Mouse (Mus musculus): ENCODE results near the gene Nrsn2. TPM values are rescaled to one million over a fixed set of nuclear protein-coding genes. Genes with fewer than 3 reads are reported as not detected.

Nrsn2 gene
- polyA plus RNA-seq, 1 experiment, result 0.51 TPM

DNA sequence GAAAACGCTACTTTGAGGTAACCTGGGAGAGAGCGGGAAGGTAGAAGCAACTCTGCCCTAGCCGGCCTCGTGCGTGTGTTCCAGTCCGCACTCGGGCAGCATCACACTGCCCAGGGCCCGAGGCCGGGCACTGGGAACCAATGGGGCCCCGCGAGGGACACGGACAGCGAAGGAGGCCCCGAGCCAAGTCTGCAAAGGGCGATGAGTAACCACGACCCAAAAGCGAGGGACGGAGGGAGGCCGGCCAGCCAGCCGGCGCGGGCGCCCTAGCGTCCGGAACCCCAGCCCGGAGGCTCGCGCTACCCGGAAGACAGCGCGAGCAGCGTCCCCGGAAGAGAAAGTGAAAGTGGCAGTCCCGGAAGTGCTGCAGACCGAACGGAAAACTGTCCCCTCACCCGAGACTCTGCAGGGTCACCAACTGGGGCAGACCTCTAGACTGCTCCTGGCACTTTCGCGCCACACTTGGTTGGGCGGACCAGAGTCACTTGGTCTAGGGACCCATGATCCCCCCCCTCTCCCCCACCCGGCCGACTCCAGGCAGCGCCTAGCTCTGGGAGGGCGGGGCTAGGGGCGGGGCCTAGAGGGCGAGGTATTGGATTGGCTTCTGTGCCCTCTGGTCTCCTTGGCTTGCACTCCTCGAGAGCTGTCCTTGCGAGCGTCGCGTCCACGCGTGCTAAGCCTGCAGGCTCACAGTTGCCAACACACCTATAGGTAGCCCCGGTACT, 44.2 kb downstream of the Nrsn2 start, which contains the start of gene Rbck1:
Gene Rbck1, minus strand, starts transcription at position 553 of the 725 bp plus-strand sequence.
- TF ChIP-seq POLR2A (IDR thresholded peaks at IDR 0.05; ENCODE audit: low read depth, low read length) (peak; percentile 78), CTCF (IDR thresholded peaks at IDR 0.05; ENCODE audit: extremely low read depth, insufficient read length, insufficient replicate concordance, low read depth, low read length) (peak; percentile 5; the same call in 1 of the 2 replicates)
- H3K27ac ChIP-seq (ENCODE audit: insufficient read depth, low read depth, low read length), result peak within 1 kb of the TSS; percentile 93
- H3K27me3 ChIP-seq (ENCODE audit: control insufficient read depth, insufficient read depth, low read length), result no peaks in the 10 kb centered on the region
- under 1% methylated on average over 52 of the region's 54 CpGs for WGBS
- peaks cover 9% of the 10 kb centered on the region for H3K36me3 ChIP-seq (ENCODE audit: control insufficient read depth, insufficient read depth, low read length)
- H3K4me1 ChIP-seq (ENCODE audit: control insufficient read depth, insufficient read depth, insufficient read length, low read length), result peaks cover 18% of the 10 kb centered on the region
- peak within 1 kb of the TSS; percentile 65 for H3K4me3 ChIP-seq (ENCODE audit: low read depth, low read length)

DNA sequence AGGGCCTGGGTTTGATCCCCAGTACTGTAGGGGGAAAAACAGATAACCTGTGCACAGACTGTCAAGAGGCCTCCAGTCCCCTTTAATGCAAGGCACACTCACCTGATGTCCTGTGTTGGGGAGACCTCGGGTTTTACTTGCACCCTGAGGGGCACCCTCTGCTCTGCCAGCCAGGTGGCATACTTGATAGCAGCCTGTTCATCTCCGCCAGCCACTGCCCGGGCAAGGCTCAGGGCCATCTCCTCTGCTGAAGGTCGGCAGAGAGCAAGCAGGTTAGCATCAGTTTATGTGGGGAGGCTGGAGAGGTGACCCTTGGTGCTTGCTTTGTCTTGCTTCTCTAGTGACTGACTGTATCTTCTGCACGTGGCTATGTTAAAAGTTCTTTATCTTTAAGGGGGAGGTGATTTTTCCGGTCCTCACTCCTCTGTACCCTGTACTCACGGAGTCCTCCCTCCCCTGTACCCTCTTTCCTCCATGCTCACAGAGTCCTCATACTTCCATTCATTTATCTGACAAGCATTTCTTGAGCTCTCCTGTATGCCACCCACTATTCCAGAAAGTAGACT, 45.5 kb downstream of the Nrsn2 start:
- Histone ChIP-seq H3K4me3 (ENCODE audit: low read depth, low read length) (peak overlapping the region; percentile 30), H3K27ac (ENCODE audit: insufficient read depth, low read depth, low read length) (no peak overlapping the region), H3K27me3 (ENCODE audit: control insufficient read depth, insufficient read depth, low read length) (no peaks in the 10 kb centered on the region), H3K36me3 (ENCODE audit: control insufficient read depth, insufficient read depth, low read length) (peaks cover 20% of the 10 kb centered on the region), H3K4me1 (ENCODE audit: control insufficient read depth, insufficient read depth, insufficient read length, low read length) (peaks cover 14% of the 10 kb centered on the region)
- WGBS, result 23% methylated on average over 7 of the region's 7 CpGs
- TF ChIP-seq CTCF (IDR thresholded peaks at IDR 0.05; ENCODE audit: extremely low read depth, insufficient read length, insufficient replicate concordance, low read depth, low read length), result no peak
- no peak for TF ChIP-seq POLR2A (IDR thresholded peaks at IDR 0.05; ENCODE audit: low read depth, low read length)

DNA sequence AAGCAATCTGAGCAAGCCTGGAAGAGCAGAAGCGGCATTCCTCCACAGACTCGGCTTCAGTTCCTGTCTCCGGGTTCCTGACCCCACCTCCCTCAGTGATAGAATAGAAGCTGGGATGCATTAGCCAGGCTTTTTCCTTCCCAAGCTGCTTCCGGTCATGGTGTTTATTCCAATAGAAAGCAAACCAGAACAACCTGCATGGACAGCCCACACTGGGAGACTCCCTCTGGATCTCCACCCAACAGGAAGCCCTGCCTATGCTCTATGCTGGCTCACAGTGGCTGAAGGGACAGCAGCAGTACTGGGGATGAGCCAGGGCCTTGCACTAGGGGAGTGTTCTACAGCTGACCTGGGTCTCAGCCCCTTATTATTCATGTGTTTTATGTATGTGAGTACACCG, 48.5 kb downstream of the Nrsn2 start:
- H3K27ac ChIP-seq (ENCODE audit: insufficient read depth, low read depth, low read length), result no peak overlapping the region
- no peaks in the 10 kb centered on the region for H3K27me3 ChIP-seq (ENCODE audit: control insufficient read depth, insufficient read depth, low read length)
- H3K36me3 ChIP-seq (ENCODE audit: control insufficient read depth, insufficient read depth, low read length), result peaks cover 44% of the 10 kb centered on the region
- TF ChIP-seq CTCF (IDR thresholded peaks at IDR 0.05; ENCODE audit: extremely low read depth, insufficient read length, insufficient replicate concordance, low read depth, low read length), result no peak
- TF ChIP-seq POLR2A (IDR thresholded peaks at IDR 0.05; ENCODE audit: low read depth, low read length), result no peak
- H3K4me1 ChIP-seq (ENCODE audit: control insufficient read depth, insufficient read depth, insufficient read length, low read length), result peaks cover 9% of the 10 kb centered on the region
- 74% methylated on average over 5 of the region's 5 CpGs for WGBS
- H3K4me3 ChIP-seq (ENCODE audit: low read depth, low read length), result no peak overlapping the region

DNA sequence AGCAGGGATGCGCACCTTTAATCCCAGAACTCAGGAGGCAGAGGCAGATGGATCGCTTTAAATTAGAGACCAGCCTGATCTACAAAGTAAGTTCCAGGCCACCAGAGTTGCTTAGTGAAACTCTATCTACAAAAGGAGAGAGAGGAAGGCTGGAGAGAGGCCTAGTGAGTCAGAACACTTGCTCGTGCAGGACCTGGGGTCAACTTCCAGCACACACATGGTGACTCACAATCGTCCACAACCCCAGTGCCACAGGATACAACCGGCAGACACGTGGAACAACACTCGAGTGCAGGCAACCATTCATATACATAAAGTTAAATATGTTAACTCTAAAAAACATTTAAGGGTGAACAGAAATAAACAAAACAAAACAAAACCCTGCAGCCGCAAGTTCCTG, 49.8 kb downstream of the Nrsn2 start:
- no peak overlapping the region for H3K4me3 ChIP-seq (ENCODE audit: low read depth, low read length)
- peaks cover 56% of the 10 kb centered on the region for H3K36me3 ChIP-seq (ENCODE audit: control insufficient read depth, insufficient read depth, low read length)
- TF ChIP-seq CTCF (IDR thresholded peaks at IDR 0.05; ENCODE audit: extremely low read depth, insufficient read length, insufficient replicate concordance, low read depth, low read length) (no peak), POLR2A (IDR thresholded peaks at IDR 0.05; ENCODE audit: low read depth, low read length) (no peak)
- no peaks in the 10 kb centered on the region for H3K27me3 ChIP-seq (ENCODE audit: control insufficient read depth, insufficient read depth, low read length)
- H3K4me1 ChIP-seq (ENCODE audit: control insufficient read depth, insufficient read depth, insufficient read length, low read length), result peaks cover 9% of the 10 kb centered on the region
- 85% methylated on average over 8 of the region's 8 CpGs for WGBS
- H3K27ac ChIP-seq (ENCODE audit: insufficient read depth, low read depth, low read length), result no peak overlapping the region

DNA sequence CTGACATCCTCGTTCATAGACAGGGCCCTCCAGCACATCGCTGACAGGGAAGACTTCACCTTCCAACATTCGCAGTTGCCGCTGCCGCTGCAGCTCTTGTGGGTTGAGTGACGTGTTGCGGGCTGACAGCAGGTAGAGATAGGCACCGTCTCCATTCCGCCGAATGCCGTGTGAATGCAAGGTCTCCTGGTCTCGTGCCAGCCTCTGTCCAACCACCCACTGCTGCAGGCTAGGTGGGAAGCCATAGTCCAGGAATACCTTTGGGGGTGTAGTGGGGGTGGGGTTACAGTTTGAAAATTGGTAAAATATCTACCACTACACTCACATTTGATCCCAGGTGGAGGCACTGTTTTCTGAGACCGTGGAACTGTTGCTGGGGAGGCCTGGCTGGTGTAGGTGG, 50.3 kb downstream of the Nrsn2 start:
- Histone ChIP-seq H3K27ac (ENCODE audit: insufficient read depth, low read depth, low read length) (no peak overlapping the region), H3K4me3 (ENCODE audit: low read depth, low read length) (no peak overlapping the region), H3K27me3 (ENCODE audit: control insufficient read depth, insufficient read depth, low read length) (no peaks in the 10 kb centered on the region), H3K36me3 (ENCODE audit: control insufficient read depth, insufficient read depth, low read length) (peaks cover 57% of the 10 kb centered on the region), H3K4me1 (ENCODE audit: control insufficient read depth, insufficient read depth, insufficient read length, low read length) (peaks cover 8% of the 10 kb centered on the region)
- TF ChIP-seq POLR2A (IDR thresholded peaks at IDR 0.05; ENCODE audit: low read depth, low read length) (no peak), CTCF (IDR thresholded peaks at IDR 0.05; ENCODE audit: extremely low read depth, insufficient read length, insufficient replicate concordance, low read depth, low read length) (no peak)
- 93% methylated on average over 13 of the region's 13 CpGs for WGBS

DNA sequence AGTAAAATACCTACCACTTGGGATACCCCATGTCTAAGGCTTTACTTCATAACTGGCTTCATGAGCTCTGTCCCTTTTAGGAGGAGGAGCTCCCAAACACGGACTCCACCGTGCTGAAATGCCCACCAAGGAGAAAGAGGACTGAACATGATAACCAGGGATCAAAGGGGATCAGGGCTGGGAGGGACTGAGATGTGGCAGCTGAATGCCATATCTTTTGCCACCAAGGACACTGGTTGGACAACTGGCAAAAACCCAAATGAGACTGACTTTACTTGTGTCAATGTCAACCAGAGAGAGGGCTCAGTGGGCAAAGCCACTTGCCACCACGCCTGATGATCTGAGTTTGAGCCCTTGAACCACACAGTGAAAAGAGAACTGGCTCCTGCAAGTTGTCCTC, 51.6 kb downstream of the Nrsn2 start:
- H3K36me3 ChIP-seq (ENCODE audit: control insufficient read depth, insufficient read depth, low read length), result peaks cover 65% of the 10 kb centered on the region

DNA sequence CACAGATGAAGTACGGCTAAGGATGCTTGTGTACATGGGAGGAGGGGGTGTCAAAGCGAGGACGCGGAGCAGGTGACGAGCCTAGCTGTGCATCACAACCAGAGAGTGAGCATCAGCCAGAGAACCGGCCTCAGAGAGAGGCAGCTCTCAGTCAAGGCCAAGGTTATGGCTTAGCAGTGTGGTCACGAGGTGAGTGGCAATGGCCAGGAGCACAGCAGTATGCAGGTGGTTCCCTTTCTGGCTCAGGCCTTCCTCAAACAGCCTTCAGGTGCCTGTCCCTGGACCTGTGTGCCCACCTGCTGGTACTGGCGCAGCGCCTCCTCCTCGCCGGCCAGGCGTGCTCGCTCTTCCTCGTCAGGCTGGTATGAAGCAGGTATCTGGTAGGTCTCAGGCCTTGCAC, 52.5 kb downstream of the Nrsn2 start:
- TF ChIP-seq CTCF (IDR thresholded peaks at IDR 0.05; ENCODE audit: extremely low read depth, insufficient read length, insufficient replicate concordance, low read depth, low read length), result no peak
- no peak for TF ChIP-seq POLR2A (IDR thresholded peaks at IDR 0.05; ENCODE audit: low read depth, low read length)
- Histone ChIP-seq H3K4me3 (ENCODE audit: low read depth, low read length) (no peak overlapping the region), H3K27ac (ENCODE audit: insufficient read depth, low read depth, low read length) (no peak overlapping the region), H3K36me3 (ENCODE audit: control insufficient read depth, insufficient read depth, low read length) (peaks cover 66% of the 10 kb centered on the region), H3K4me1 (ENCODE audit: control insufficient read depth, insufficient read depth, insufficient read length, low read length) (peaks cover 4% of the 10 kb centered on the region; the same call in 1 of the 2 replicates), H3K27me3 (ENCODE audit: control insufficient read depth, insufficient read depth, low read length) (no peaks in the 10 kb centered on the region)
- 94% methylated on average over 14 of the region's 14 CpGs for WGBS

More for the DNA sequence above, 51.6 kb downstream of the Nrsn2 start:
- Histone ChIP-seq H3K4me1 (ENCODE audit: control insufficient read depth, insufficient read depth, insufficient read length, low read length) (peaks cover 4% of the 10 kb centered on the region; the same call in 1 of the 2 replicates), H3K27me3 (ENCODE audit: control insufficient read depth, insufficient read depth, low read length) (no peaks in the 10 kb centered on the region), H3K4me3 (ENCODE audit: low read depth, low read length) (no peak overlapping the region), H3K27ac (ENCODE audit: insufficient read depth, low read depth, low read length) (no peak overlapping the region)
- no peak for TF ChIP-seq CTCF (IDR thresholded peaks at IDR 0.05; ENCODE audit: extremely low read depth, insufficient read length, insufficient replicate concordance, low read depth, low read length)
- no peak for TF ChIP-seq POLR2A (IDR thresholded peaks at IDR 0.05; ENCODE audit: low read depth, low read length)
- WGBS, result 70% methylated on average over 3 of the region's 3 CpGs

All from small intestine, adult 2 months (tissue).